Mouse (Mus musculus) kidney, adult 2 months (tissue): ENCODE measurements around the gene Serpinh1. TPM values are rescaled to one million over a fixed set of nuclear protein-coding genes. Genes with fewer than 3 reads are reported as not detected.
A peak's percentile ranks its signal among the peaks of the same experiment; 100 is the strongest.

Experiments
- DNase-seq: peaks from one replicate; pipeline ENCODE4 v3.0.0; 2021
- H3K27ac ChIP-seq: fragments of 200-500 bp; 2 replicates; pipeline ENCODE4 v1.5.1; 2012; ENCODE audit warnings: low read depth, low read length, control low read depth, inconsistent platforms; ENCODE audit not compliant: insufficient read depth
- H3K27me3 ChIP-seq: fragments of 200-500 bp; replicated peaks from 2 replicates; pipeline ENCODE4 v1.6.1; 2012; ENCODE audit warnings: mild to moderate bottlenecking, moderate library complexity, low read length, inconsistent platforms; ENCODE audit not compliant: control insufficient read depth, insufficient read depth
- H3K36me3 ChIP-seq: fragments of 200-500 bp; 2 replicates; pipeline ENCODE4 v1.6.1; 2012; ENCODE audit warnings: mild to moderate bottlenecking, moderate library complexity, low read length, inconsistent platforms; ENCODE audit not compliant: control insufficient read depth, insufficient read depth
- H3K4me1 ChIP-seq: fragments of 200-500 bp; 2 replicates; pipeline ENCODE4 v1.6.1; 2011; ENCODE audit warnings: low read length; ENCODE audit not compliant: control insufficient read depth, insufficient read depth
- H3K4me3 ChIP-seq: fragments of 200-500 bp; 2 replicates; pipeline ENCODE4 v1.5.1; 2011; ENCODE audit warnings: mild to moderate bottlenecking, low read depth, low read length, control low read depth; ENCODE audit not compliant: insufficient read depth
- CTCF ChIP-seq: fragments of 200-500 bp; conservative IDR thresholded peaks from 2 replicates; pipeline ENCODE4 v1.5.1; 2011; ENCODE audit warnings: low read depth, mild to moderate bottlenecking, control low read depth, low read length, moderate library complexity, mixed read lengths; ENCODE audit not compliant: insufficient read depth, insufficient read length
- POLR2A ChIP-seq: fragments of 200-500 bp; IDR thresholded peaks from one replicate; pipeline ENCODE4 v1.6.1; 2011; ENCODE audit warnings: low read depth, low read length, control low read depth
- WGBS: fragments of 180-500 bp; shearing (Covaris S2); methylation state at CpG from one replicate; pipeline ENCODE4 v1.1.7; 2018; 5-methylcytosine and 5-hydroxymethylcytosine counted together
- polyA plus RNA-seq: library from polyadenylated mRNA; depleted of rRNA; stranded (reverse); fragments of >200 nt; gene quantifications from 2 replicates; pipeline ENCODE4 v1.2.3, GENCODE M21; 2012

The Serpinh1 gene
- polyA plus RNA-seq, 1 experiment, result 127 TPM

DNA sequence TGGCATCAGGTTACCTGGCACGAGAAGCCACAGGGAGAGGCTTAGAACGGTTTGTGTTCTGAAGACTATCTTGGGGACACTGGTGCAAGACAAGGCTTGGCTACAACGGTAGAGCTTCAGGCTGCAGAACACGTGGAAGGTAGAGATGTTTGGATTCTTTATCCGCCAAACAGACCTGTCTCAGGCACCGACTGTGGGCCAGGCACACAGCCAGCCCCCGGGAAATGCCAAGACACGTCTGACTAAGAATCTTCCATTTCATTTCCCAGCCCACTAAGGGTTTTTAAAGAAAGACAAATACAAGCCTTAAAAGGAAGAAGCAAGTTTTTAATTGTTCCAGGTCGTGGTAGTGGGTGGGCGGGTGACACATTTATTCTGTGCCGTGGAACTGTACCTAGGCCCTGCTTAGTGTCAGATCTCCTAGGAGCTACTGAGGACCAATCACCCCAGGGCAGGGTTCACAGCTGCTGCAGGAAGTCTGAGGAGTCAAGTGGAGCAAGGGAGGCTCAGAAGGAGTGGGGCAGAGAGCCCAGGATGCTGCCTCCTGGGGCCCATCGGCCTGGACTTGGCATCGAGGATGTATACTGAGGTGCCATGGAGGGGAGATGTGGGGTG, 40.8 kb upstream of the Serpinh1 start:
- Histone ChIP-seq H3K36me3 (no peaks in the 10 kb centered on the region), H3K27ac (no peak overlapping the region), H3K27me3 (no peaks in the 10 kb centered on the region), H3K4me1 (no peaks in the 10 kb centered on the region), H3K4me3 (no peak overlapping the region)
- no peak for DNase-seq
- WGBS, result 73% methylated on average over 13 of the region's 13 CpGs
- TF ChIP-seq POLR2A, result no peak
- no peak for TF ChIP-seq CTCF

DNA sequence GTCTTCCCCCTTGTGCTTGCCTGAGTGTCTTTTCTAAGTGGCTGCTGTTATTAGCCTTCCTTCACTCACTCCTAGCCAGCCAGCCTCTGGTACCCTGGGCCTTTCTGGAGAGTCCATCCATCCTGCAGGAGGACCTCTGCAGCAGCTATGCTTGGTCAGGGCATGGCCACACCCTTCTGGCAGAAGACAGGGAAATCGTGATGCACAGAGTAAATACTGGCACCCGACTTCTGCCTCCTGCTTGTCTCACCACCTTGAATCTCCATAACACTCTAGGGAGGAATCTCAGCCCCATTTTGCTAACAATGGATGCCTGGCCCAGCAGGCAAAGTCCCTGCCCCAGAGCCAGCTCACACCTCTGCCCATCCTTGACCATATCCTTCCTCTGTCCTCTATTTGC, 39.7 kb upstream of the Serpinh1 start:
- Histone ChIP-seq H3K27me3 (no peaks in the 10 kb centered on the region), H3K4me3 (no peak overlapping the region), H3K27ac (no peak overlapping the region), H3K36me3 (no peaks in the 10 kb centered on the region), H3K4me1 (no peaks in the 10 kb centered on the region)
- WGBS, result 71% methylated on average over 2 of the region's 2 CpGs
- no peak for DNase-seq
- no peak for TF ChIP-seq POLR2A
- TF ChIP-seq CTCF, result no peak

DNA sequence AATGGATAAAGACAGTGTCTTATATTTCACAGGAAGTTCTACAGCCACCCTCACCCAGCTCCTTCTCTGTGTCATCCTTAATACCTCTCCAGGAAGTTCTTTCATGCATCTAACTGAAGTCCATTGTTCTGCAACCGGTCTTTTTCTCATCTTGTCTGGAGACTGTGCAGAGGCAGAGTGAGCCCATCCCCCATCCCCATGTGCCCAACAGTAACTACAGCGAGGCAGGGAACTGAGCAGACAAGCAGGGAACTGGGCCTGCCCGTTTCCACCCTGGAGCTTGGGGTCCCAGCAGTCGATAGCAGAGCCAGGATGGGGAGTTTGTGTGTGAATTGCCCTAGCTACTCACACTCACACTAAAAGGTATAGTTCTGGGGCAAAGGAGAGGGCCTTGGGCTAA, 37.5 kb upstream of the Serpinh1 start:
- H3K27me3 ChIP-seq, result no peaks in the 10 kb centered on the region
- no peaks in the 10 kb centered on the region for H3K36me3 ChIP-seq
- no peak overlapping the region for H3K27ac ChIP-seq
- no peaks in the 10 kb centered on the region for H3K4me1 ChIP-seq
- no peak for DNase-seq
- H3K4me3 ChIP-seq, result no peak overlapping the region
- TF ChIP-seq POLR2A (no peak), CTCF (no peak)
- 79% methylated on average over 4 of the region's 4 CpGs for WGBS

DNA sequence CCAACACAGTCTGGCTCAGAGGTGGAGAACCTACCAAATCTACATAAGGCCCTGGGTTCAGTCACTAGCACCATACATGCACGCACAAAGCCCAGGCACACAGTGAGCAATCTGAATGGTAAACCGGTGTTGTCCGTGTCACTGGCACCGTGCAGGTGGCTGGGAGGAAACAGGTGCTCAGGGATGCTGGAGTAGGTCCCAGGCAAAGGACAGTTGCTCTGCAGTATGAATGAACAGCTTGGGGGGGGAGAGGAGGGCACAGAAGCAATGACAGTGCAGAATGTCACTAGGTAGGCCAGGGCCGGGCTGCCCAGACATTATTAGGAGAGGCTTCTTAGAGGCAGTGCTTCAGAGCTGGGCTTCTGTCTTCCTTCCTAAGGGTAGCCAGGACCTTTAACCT, 34.3 kb upstream of the Serpinh1 start:
- no peak for DNase-seq
- 92% methylated on average over 5 of the region's 5 CpGs for WGBS
- Histone ChIP-seq H3K27me3 (no peaks in the 10 kb centered on the region), H3K36me3 (no peaks in the 10 kb centered on the region), H3K4me3 (no peak overlapping the region), H3K4me1 (0 out of 2 replicates have a peak, but pooled peaks cover 2% of the 10 kb centered on the region), H3K27ac (no peak overlapping the region)
- TF ChIP-seq POLR2A (no peak), CTCF (no peak)

DNA sequence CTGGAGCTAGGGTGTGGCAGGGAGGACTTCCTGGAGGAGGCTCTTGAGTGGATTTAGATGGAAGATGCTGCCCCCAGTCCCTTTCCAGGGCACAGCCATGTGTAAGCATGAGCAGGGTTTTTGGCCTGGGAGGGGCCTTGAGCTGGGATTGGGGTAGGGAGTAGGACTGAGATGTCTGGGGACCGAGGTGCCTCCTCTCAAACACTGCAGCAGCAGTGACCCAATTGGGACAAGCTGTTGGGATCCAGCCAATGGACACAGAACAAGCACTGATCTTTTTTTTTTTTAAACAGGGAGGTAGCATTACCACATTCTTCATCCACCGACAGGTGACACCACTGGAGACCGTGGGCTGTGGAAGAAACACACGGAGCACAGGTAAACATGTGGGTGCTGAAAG, 33.8 kb upstream of the Serpinh1 start:
- Histone ChIP-seq H3K36me3 (no peaks in the 10 kb centered on the region), H3K4me1 (0 out of 2 replicates have a peak, but pooled peaks cover 4% of the 10 kb centered on the region), H3K4me3 (no peak overlapping the region), H3K27me3 (no peaks in the 10 kb centered on the region), H3K27ac (no peak overlapping the region)
- WGBS, result 86% methylated on average over 4 of the region's 4 CpGs
- DNase-seq, result no peak
- TF ChIP-seq CTCF (no peak), POLR2A (no peak)

DNA sequence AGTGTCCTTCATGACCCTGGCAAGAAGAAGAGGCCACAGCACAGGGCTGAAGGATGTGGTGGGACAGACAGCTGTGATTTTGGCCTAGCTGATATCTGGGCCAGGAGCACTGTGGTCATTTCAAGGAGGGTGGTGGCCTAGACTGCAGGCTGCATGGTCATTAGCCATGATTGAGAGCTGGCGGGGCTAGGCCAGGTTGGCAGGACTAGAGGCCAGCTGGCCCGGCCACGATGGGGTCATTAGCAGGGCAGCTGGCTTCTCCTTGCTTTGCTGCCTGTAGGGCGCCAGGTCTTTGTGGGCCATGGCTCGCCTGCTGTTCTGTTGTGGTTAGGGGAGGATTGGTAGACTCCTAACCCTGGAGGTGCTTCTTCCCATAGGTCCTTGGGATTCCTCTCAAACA, 33.0 kb upstream of the Serpinh1 start:
- 71% methylated on average over 5 of the region's 5 CpGs for WGBS
- TF ChIP-seq POLR2A (no peak), CTCF (no peak)
- DNase-seq, result no peak
- Histone ChIP-seq H3K27me3 (no peaks in the 10 kb centered on the region), H3K4me3 (no peak overlapping the region), H3K27ac (no peak overlapping the region), H3K4me1 (0 out of 2 replicates have a peak, but pooled peaks cover 4% of the 10 kb centered on the region), H3K36me3 (no peaks in the 10 kb centered on the region)

DNA sequence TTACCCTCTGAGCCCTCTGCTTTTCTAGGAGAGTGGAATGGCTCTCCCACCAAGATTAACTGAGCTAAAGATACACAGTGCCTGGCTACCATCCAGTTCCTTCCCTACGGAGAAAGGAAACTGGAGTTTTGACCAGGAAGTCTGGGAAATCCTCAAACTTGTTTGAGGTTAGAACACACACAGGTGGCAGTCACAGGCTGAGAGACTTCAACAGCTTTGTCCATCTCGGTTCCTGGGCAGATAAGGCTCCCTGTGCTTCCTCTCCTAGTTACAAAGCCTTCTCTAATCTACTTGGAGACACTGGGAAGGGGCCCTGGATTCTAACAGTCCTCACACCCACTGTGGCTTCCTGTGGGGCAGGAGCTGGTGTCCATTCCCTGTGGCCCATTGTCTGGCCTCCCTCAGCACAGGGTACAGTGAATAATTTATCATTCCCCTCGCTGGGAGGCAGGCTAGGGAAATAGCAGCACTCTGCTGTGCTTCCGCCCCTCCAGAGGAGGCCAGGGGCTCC, 31.1 kb upstream of the Serpinh1 start:
- peak; percentile 67 for DNase-seq
- Histone ChIP-seq H3K4me3 (no peak overlapping the region), H3K27me3 (no peaks in the 10 kb centered on the region), H3K4me1 (0 out of 2 replicates have a peak, but pooled peaks cover 4% of the 10 kb centered on the region), H3K36me3 (no peaks in the 10 kb centered on the region), H3K27ac (peak overlapping the region; percentile 21)
- no peak for TF ChIP-seq CTCF
- TF ChIP-seq POLR2A, result no peak
- WGBS, result 47% methylated on average over 4 of the region's 4 CpGs
